Mouse (Mus musculus): ENCODE measurements around the gene Tnfaip2. TPM values are rescaled to one million over a fixed set of nuclear protein-coding genes. Genes with fewer than 3 reads are reported as not detected.

Gene Tnfaip2
- polyA plus RNA-seq, 1 experiment from 2014 or later, result 13.5 TPM

DNA sequence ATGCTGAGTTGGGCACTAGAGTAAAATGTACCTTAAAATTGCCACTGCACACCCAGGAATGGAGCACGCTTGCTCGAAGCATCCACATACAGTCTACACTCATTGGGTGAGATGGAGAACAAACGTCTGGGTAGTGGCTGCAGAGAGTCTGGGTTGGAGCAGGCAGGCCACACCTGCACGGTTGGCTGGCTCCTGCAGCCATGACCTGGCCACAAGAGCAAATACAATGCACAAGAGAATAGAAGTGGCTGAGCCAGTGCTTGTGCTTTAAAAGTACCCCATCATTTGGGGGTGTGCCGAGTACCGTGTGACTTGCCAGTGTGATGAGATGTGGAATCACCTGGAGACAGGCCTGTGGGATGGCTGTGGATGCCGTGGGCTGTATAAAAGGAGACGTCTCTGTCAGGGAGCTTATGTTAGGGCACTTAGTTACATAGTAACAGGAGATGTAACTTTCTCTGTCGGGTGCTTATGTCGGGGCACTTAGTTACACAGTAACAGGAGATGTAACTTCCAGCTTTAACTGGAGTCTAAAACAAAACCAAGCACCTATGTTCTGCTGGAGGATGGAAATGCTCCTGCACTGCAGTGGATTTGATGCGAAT, 47.1 kb downstream of the Tnfaip2 start:
- H3K9ac ChIP-seq, result no peak overlapping the region
- no peak overlapping the region for H3K27ac ChIP-seq
- WGBS, result 69% methylated on average over 11 of the region's 11 CpGs
- peaks cover 23% of the 10 kb centered on the region for H3K27me3 ChIP-seq (replicated peaks)
- no peak overlapping the region for H3K4me2 ChIP-seq
- H3K4me3 ChIP-seq (replicated peaks), result no peak overlapping the region
- H3K36me3 ChIP-seq, result no peaks in the 10 kb centered on the region
- peaks cover 20% of the 10 kb centered on the region for H3K4me1 ChIP-seq
- H3K9me3 ChIP-seq, result no peaks in the 10 kb centered on the region
- ATAC-seq (ENCODE audit: insufficient read depth, low FRiP score, low read depth), result no peak

DNA sequence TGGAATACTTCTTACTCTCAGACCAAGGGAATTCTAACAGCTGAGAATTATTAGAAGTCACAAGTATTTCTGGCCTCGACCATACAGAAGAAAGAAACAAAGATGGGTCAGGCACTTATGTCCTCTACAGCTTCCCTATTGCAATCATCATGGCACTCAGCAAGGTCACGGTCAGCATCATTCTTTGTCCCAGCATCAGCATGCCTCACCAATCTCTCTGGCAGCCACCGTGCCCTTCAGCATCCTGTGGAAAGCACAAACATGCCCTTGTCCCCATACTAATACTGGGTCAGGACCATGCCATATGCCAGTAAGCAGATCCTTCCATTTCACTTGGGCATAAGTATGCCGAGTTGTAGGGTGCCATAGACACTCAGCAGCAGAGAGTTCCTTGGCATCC, 52.7 kb downstream of the Tnfaip2 start:
- no peak overlapping the region for H3K27ac ChIP-seq
- 60% methylated on average over 4 of the region's 4 CpGs for whole genome bisulfite sequencing
- H3K36me3 ChIP-seq, result no peaks in the 10 kb centered on the region
- no peak for ATAC-seq (ENCODE audit: insufficient read depth, low FRiP score, low read depth)
- H3K4me2 ChIP-seq, result no peak overlapping the region
- no peaks in the 10 kb centered on the region for H3K27me3 ChIP-seq (replicated peaks)
- H3K4me1 ChIP-seq, result no peaks in the 10 kb centered on the region
- no peak overlapping the region for H3K9ac ChIP-seq
- no peaks in the 10 kb centered on the region for H3K9me3 ChIP-seq
- H3K4me3 ChIP-seq (replicated peaks), result no peak overlapping the region

DNA sequence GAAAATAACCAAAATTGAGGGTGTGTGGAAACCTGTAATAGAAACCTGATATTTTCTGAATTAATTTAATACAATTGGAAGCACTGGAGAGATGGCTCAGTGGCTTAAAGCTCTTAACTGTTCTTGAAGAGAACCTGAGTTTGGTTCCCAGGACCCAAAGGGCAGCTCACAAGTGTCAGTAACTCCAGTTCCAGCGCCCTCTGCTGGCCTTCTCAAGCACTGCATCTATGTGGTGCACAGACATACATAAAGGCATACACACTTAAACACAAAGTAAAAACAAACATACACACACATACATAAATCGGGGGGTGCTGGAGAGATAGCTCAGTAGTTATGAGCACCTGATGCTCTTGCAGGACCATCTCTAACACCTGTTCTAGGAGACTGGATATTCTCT, 54.8 kb downstream of the Tnfaip2 start:
- Histone ChIP-seq H3K4me1 (no peaks in the 10 kb centered on the region), H3K27ac (no peak overlapping the region), H3K9me3 (no peaks in the 10 kb centered on the region), H3K4me2 (no peak overlapping the region), H3K36me3 (no peaks in the 10 kb centered on the region), H3K9ac (no peak overlapping the region), H3K4me3 (replicated peaks) (no peak overlapping the region), H3K27me3 (replicated peaks) (no peaks in the 10 kb centered on the region)
- no peak for ATAC-seq (ENCODE audit: insufficient read depth, low FRiP score, low read depth)
- 50% methylated on average over 2 of the region's 2 CpGs for WGBS

DNA sequence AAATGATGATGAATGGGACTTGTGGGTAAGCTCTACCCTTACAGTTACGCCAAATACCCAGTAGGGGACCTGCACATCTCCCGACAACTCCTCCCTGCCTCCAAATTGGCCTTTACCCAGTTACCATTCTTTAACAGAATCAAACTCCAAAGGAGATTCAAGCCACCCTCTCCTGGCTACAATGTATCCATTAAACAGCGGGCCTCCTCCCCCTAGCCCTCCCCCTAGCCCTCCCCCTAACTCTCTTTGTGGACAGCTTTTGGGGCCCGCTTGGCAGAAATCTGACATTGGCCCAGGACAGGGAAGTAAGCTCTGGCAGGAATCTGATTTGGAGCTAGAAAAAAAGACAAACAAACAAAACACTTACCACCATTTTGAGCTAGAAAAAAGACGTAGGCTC, 57.3 kb downstream of the Tnfaip2 start:
- ATAC-seq (ENCODE audit: insufficient read depth, low FRiP score, low read depth), result no peak
- H3K4me3 ChIP-seq (replicated peaks), result no peak overlapping the region
- H3K9me3 ChIP-seq, result no peaks in the 10 kb centered on the region
- no peaks in the 10 kb centered on the region for H3K27me3 ChIP-seq (replicated peaks)
- no peaks in the 10 kb centered on the region for H3K36me3 ChIP-seq
- no peaks in the 10 kb centered on the region for H3K4me1 ChIP-seq
- no peak overlapping the region for H3K9ac ChIP-seq
- H3K4me2 ChIP-seq, result no peak overlapping the region
- WGBS, result 72% methylated on average over 5 of the region's 5 CpGs
- H3K27ac ChIP-seq, result no peak overlapping the region

DNA sequence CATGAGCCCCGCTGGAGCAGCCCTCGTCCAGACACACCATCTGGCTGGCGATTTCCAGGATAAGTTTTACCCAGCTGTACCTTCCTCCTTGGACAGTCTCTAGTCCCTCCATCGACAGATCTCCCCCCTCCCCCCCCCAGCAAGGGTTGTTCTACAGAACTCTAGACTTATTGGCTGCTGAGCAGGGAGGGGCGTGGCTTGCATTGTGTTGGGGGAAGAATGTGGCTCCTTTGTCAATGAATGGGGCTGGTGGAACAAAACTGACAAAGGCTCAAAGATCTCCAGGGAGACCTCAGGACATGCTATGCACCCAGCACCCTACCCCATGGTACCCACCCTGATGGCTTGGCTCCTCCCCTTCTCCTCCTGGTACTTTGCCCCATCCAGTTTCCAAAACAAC, 58.5 kb downstream of the Tnfaip2 start:
- Histone ChIP-seq H3K4me1 (no peaks in the 10 kb centered on the region), H3K9me3 (no peaks in the 10 kb centered on the region), H3K36me3 (no peaks in the 10 kb centered on the region), H3K27ac (no peak overlapping the region), H3K9ac (no peak overlapping the region), H3K4me3 (replicated peaks) (no peak overlapping the region), H3K4me2 (no peak overlapping the region), H3K27me3 (replicated peaks) (no peaks in the 10 kb centered on the region)
- ATAC-seq (ENCODE audit: insufficient read depth, low FRiP score, low read depth), result no peak
- WGBS, result 41% methylated on average over 5 of the region's 5 CpGs

DNA sequence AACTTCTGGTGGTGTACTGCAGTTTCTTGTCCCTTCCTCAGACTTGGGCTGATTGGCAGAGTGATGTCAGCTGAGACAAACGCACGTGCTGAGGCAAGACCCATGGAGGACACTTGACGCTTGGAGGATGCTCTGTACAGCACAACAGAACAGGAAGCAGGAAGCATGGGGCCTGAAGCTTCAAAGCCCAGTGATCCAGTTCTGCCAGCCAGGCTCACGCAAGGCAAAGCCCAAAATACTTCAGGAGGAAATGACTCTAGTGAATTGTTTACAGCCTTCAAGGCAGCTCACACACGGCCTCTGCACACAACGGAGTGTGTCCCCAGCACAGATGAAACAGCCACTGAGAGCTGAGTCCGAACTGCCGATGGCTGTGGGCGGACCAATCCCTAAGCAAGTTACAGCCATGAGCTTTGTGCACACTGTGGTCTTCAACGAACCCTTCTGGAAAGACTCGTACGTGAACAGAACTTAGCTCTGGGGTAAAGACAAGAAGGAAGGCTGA, 60.8 kb downstream of the Tnfaip2 start:
- Histone ChIP-seq H3K36me3 (no peaks in the 10 kb centered on the region), H3K4me3 (replicated peaks) (no peak overlapping the region), H3K9me3 (no peaks in the 10 kb centered on the region), H3K9ac (no peak overlapping the region), H3K4me1 (no peaks in the 10 kb centered on the region), H3K27ac (no peak overlapping the region), H3K27me3 (replicated peaks) (no peaks in the 10 kb centered on the region), H3K4me2 (no peak overlapping the region)
- no peak for ATAC-seq (ENCODE audit: insufficient read depth, low FRiP score, low read depth)
- WGBS, result 75% methylated on average over 12 of the region's 12 CpGs

DNA sequence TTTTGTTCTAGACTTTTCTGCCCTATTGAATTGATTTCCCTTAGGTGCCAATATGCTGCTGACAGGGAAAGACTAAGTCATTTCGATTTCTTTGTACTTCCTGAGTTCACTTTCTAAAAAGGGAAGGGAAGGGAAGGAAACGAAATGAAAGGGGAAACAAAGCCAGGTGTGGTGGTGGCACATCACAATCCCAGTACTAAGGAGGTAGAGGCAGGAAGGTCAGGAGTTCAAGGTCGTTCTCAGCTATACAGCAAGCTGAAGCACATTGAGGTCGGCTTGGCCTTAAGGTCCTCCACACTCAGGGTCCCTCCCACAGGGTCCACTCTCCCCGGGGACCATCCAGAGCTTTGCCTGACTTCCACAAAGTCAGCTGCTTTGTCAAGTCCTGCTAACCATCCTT, 61.3 kb downstream of the Tnfaip2 start:
- Histone ChIP-seq H3K9ac (no peak overlapping the region), H3K27ac (no peak overlapping the region), H3K9me3 (no peaks in the 10 kb centered on the region), H3K4me1 (no peaks in the 10 kb centered on the region), H3K27me3 (replicated peaks) (no peaks in the 10 kb centered on the region), H3K4me3 (replicated peaks) (no peak overlapping the region), H3K36me3 (no peaks in the 10 kb centered on the region), H3K4me2 (no peak overlapping the region)
- ATAC-seq (ENCODE audit: insufficient read depth, low FRiP score, low read depth), result no peak
- 63% methylated on average over 5 of the region's 5 CpGs for WGBS

Other genes with a start within 250 kb of the Tnfaip2 start
- gene Amn, start 171.4 kb upstream of the Tnfaip2 start, polyA plus RNA-seq (2015; fragmentation: Nextera tagmentation; extraction: Ambion mirVana), result 21.1 and 25.3 TPM in 2 replicates
- gene Cdc42bpb, start 64.8 kb upstream of the Tnfaip2 start, polyA plus RNA-seq (2015; fragmentation: Nextera tagmentation; extraction: Ambion mirVana), result 32.5 and 34.2 TPM in 2 replicates
- 1.4 and 1.7 TPM in 2 replicates for gene Lbhd2, start 35.7 kb upstream of the Tnfaip2 start, polyA plus RNA-seq (2015; fragmentation: Nextera tagmentation; extraction: Ambion mirVana)
- 8.5 and 8.7 TPM in 2 replicates for gene Exoc3l4, start 25.5 kb upstream of the Tnfaip2 start, polyA plus RNA-seq (2015; fragmentation: Nextera tagmentation; extraction: Ambion mirVana)
- 25.4 and 30.3 TPM in 2 replicates for gene Gm266, start 43.4 kb downstream of the Tnfaip2 start, polyA plus RNA-seq (2015; fragmentation: Nextera tagmentation; extraction: Ambion mirVana)
- 575 TPM in 2 replicates for gene Eif5, start 95.5 kb downstream of the Tnfaip2 start, polyA plus RNA-seq (2015; fragmentation: Nextera tagmentation; extraction: Ambion mirVana)
- gene Mark3, start 132.1 kb downstream of the Tnfaip2 start, polyA plus RNA-seq (2015; fragmentation: Nextera tagmentation; extraction: Ambion mirVana), result 33.9 and 34.9 TPM in 2 replicates
- 607 and 634 TPM in 2 replicates for gene Ckb, start 229.9 kb downstream of the Tnfaip2 start, polyA plus RNA-seq (2015; fragmentation: Nextera tagmentation; extraction: Ambion mirVana)
- 14.6 TPM in 2 replicates for gene Trmt61a, start 235.6 kb downstream of the Tnfaip2 start, polyA plus RNA-seq (2015; fragmentation: Nextera tagmentation; extraction: Ambion mirVana)

All from stomach, embryonic 15.5 days (tissue).